Mouse (Mus musculus) liver, embryonic 14.5 days (tissue): Measurements from ENCODE around the gene Hist1h4c.

Experiments
- CTCF ChIP-seq: IDR thresholded peaks from 2 replicates; pipeline ENCODE4 v1.5.1; 2016; ENCODE audit warnings: antibody characterized with exemption, low read depth, control low read depth
- EP300 ChIP-seq: IDR thresholded peaks from 2 replicates; pipeline ENCODE4 v1.6.1; 2016; ENCODE audit warnings: antibody characterized with exemption, low read depth

- TF ChIP-seq CTCF, result no peak
- no peak for TF ChIP-seq EP300
Observed at GRCm38 (mm10) chr13:23742007-23742406, 43.8 kb upstream of the Hist1h4c start.
